Mouse (Mus musculus) ES-E14 (cell line): ENCODE measurements around the gene Tmem145.

Experiments used
- HCFC1 ChIP-seq: IDR thresholded peaks from 2 replicates; pipeline ENCODE4 v1.6.1; 2012; ENCODE audit warnings: low read length, inconsistent platforms, borderline replicate concordance; ENCODE audit not compliant: insufficient read depth
- MAFK ChIP-seq: IDR thresholded peaks from 2 replicates; pipeline ENCODE4 v1.6.1; 2014; ENCODE audit warnings: mild to moderate bottlenecking, low read depth, low read length, inconsistent platforms; ENCODE audit not compliant: insufficient read depth
- ZNF384 ChIP-seq: IDR thresholded peaks from 2 replicates; pipeline ENCODE4 v1.6.1; 2012; ENCODE audit warnings: low read depth, low read length, inconsistent platforms

DNA sequence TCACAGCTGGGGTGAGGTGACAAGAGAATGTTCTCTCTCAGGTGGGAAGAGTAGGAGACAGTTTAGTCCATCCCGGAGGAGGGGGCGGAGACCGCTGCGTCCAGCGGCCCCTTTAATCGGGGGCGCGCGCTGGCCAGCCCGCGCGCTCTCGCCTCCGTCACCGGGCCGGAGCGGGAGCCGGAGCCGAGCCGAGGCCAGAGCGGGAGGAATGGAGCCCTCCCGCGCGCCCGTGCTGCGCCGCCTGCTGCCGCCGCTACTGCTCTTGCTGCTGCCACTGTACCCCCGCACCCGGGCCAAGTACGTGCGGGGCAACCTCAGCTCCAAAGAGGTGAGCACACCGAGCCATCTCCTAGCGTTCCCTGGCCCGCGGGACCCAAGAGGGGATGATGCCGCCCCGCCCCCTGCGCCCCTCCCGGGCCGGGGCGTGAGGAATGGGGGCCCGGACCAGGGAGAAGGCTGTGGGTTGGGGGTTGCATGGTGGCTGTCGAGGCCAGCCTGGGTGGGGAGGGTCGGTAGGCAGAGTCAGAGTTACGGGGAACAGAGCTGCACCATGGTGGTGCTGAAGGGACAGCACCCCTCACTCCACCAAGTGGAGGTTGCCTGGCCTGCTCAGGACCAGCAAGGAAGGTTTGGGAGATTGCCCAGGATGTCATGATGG, at the start of gene Tmem145:
- TF ChIP-seq HCFC1: no peak
- TF ChIP-seq ZNF384: no peak
- no peak for TF ChIP-seq MAFK
